Mouse (Mus musculus) heart, postnatal 25 days (tissue): ENCODE data around the gene Prdm11. TPM values are rescaled to one million over a fixed set of nuclear protein-coding genes. Genes with fewer than 3 reads are reported as not detected.

ENCODE experiments used
- DNase-seq: peaks from one replicate; pipeline ENCODE4 v3.0.0; 2022; ENCODE audit warnings: low spot score
- intact Hi-C: fragments of 180-260 bp; cut with DNase I; formaldehyde crosslinking; loops from one replicate; pipeline ENCODE4 v1.15.1; 2025
- total RNA-seq, 2 experiments: library from RNA; stranded (reverse); gene quantifications; 2 replicates each; pipeline ENCODE4 v1.2.3; 2021

Prdm11 gene
- total RNA-seq, 2 experiments from 2014 or later, result 9.5 to 10.3 TPM

GRCm38 (mm10) chr2:92941463-92941862, 104.5 kb downstream of the Prdm11 start:
- intact Hi-C loops, result no loop called here
- no peak for DNase-seq

- intact Hi-C loops, result no loop called here
- DNase-seq, result no peak
These were observed 105.0 kb downstream of the Prdm11 start for GRCm38 (mm10) chr2:92940963-92941362.

GRCm38 (mm10) chr2:92938827-92939226, 107.1 kb downstream of the Prdm11 start:
- DNase-seq, result no peak
- intact Hi-C loops, result no loop called here

GRCm38 (mm10) chr2:92938063-92938462, 107.9 kb downstream of the Prdm11 start:
- intact Hi-C loops, result no loop called here
- no peak for DNase-seq

GRCm38 (mm10) chr2:92935483-92935882, 110.5 kb downstream of the Prdm11 start:
- DNase-seq, result no peak
- intact Hi-C loops, result no loop called here

- intact Hi-C loops, result no loop called here
- no peak for DNase-seq
These were observed 111.5 kb downstream of the Prdm11 start for GRCm38 (mm10) chr2:92934312-92934982.

- intact Hi-C loops, result no loop called here
- DNase-seq, result no peak
These were observed 112.6 kb downstream of the Prdm11 start for GRCm38 (mm10) chr2:92933379-92933778.

- intact Hi-C loops, result no loop called here
- no peak for DNase-seq
These were observed 114.9 kb downstream of the Prdm11 start for GRCm38 (mm10) chr2:92931061-92931460.

- intact Hi-C loops, result no loop called here
- no peak for DNase-seq
These were observed 116.3 kb downstream of the Prdm11 start for GRCm38 (mm10) chr2:92929696-92930095.

GRCm38 (mm10) chr2:92924677-92925259, 121.2 kb downstream of the Prdm11 start:
- DNase-seq, result no peak
- intact Hi-C loops, result no loop called here

- intact Hi-C loops, result no loop called here
- no peak for DNase-seq
These were observed 125.3 kb downstream of the Prdm11 start for GRCm38 (mm10) chr2:92920709-92921108.

GRCm38 (mm10) chr2:92917405-92918142, 128.4 kb downstream of the Prdm11 start:
- no peak for DNase-seq
- intact Hi-C loops, result no loop called here

GRCm38 (mm10) chr2:92915659-92916631, 130.0 kb downstream of the Prdm11 start:
- DNase-seq, result no peak
- intact Hi-C loops, result no loop called here

Other genes starting within 250 kb of the Prdm11 start
- under 1 TPM; 0.18 to 0.25 TPM for gene Syt13, start 131.1 kb downstream of the Prdm11 start, total RNA-seq
- gene Trp53i11, start 141.4 kb upstream of the Prdm11 start, total RNA-seq, result 10 to 100 TPM; 30.3 to 45.6 TPM